Mouse (Mus musculus) frontal cortex, adult (tissue): Measurements from ENCODE around the gene Kif18b.

ENCODE experiments used
- ATAC-seq: cut with Nextera tagmentation; 2 replicates; pipeline ENCODE4 v1.9.2; 2017; ENCODE audit warnings: mild to moderate bottlenecking, moderate library complexity, mixed read lengths; ENCODE audit not compliant: low TSS enrichment

The Kif18b gene

DNA sequence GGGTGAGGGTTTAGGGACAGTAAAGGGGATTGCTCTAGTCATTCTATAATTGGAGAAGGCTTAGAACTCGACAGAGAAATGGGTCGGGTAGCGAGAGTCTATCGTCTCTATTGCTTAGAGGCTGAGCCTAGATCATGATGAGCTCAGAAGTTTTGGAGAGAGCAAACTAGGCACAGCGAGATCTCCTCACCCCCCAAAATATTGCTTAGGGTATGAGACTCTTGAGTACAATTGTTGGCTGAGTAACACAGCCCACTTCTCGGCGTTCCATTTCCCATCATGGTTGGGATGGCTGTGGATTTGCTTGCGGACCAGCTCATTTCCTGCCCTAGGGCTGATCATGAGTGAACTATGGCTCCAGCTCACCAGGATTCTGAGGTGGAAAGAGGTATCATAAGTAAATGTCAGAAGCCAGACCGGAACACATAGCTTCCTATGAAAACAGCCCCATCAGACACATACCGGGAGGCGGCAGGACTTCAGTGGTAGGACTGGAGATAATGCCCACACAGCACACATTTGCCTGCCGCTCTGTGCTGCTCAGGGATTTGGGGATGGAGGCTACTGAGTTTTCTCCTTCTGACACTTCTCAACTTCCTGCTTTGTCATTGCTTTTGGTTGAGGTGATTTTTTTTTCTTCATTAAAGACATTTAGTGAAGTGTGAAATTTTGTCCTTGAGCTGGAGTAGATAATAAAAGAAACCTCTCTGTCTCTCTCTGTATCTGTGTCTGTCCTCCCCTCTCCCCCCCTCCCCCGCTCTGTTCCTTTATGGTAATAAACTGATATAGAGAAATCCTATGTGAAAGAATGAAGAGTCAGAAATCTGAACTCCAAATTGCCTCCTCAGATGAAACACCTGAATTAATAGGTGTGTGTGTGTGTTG is 43.4 kb downstream of the Kif18b start:
- ATAC-seq, result peak; percentile 45; the same call in 1 of the 2 replicates

DNA sequence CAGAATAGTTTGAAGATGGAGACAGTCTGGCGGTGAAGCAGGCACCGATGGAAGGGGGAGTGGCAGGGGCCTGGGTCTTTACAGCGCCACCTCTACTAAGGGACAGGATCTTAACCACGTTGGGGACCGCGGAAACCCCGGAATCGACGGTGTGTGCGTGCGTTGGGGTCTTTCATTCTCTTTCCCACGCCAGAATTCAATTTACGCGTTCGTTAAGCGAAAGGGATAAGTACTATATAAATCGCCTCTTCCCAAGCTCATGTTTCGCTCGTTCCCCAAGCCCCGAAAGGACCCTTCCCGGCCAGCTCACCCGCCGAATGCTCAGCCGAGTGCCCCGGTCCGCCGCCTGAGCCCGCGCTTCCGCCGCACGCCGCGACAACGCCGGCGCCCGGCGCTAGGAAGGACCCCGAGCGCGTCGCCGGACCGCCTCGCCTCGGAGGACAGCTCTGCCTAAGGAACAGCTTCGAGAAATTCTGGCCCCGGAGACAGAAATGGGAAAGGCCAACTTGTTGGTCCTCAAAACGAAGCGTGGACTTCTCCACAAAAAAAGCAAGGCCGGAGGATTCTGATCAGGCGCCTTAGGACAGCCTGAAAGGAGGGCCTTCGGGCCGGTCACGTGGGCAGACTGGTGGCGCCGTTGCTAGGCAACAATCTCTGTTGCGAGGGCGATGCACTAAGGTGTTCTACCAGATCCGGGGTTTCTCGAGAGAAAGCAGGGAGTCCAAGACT is 44.2 kb downstream of the Kif18b start, which contains the start of the genes Eftud2 and Ccdc103:
Gene Eftud2 (minus strand): TSS at position 401 of the 729 bp plus-strand sequence.
Gene Ccdc103 (plus strand): TSS at position 620 of the 729 bp plus-strand sequence.
- peak; percentile 84 for ATAC-seq

DNA sequence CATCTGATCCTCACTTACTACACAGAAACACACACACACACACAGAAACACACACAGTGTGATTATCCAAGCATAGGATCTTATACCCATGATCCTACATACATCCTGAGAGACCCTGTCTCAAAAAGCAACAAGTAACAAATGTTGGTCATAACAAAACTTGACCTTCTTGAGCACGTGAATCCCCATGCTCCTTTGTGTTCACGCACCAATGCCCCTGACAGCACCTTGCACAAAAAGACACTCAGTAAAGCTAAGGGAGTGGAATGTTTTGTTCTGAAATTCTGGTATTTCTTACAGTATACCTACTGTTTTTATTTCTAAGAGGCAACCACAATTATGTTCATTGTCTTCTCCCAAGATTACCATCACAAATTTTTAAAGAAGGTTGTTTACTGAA is 45.4 kb downstream of the Kif18b start:
- no peak for ATAC-seq

DNA sequence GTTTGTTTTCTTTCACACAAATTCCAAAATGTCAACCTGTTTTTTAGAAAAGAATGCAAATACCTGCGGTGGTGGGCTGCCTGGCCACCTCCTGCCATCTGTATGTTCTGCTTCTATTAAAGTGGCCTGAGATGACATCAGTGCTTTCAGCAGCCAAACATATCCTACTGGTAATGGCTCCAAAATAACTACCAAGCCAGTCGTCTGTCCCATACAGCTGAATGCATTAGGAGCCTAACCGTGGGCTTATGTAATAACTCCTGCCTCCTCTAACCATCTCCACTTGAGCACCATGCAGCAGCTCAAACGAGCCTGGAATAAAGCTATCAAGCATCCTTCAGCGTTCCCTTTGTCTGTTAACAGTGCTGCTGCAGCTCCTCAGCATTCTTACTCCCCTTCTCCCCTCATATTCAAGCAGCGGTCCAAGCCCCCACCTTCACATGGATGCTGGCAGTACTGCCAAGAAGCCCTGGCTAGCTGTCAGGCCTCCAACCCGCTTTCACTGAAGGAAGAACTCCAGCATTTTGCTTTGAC is 50.1 kb downstream of the Kif18b start:
- ATAC-seq, result peak; percentile 97

DNA sequence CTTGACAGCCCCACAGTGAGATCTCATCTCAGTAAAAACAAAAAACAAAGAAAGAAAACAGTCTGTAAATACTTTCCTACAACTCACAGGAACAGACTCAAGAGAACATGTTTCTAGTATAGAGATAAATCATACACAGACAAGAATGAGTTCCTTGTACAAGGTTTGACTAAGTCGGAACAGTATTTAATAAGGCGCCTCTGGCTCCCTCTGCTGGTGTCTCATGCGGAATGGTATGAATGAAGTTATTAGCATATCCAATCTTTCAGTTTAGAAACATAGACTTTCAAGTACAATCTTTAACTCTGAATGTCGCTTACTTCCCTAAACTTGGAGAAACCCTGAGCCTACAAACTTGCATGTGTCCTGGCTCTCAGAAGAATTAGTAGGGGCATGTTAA is 60.7 kb downstream of the Kif18b start:
- no peak for ATAC-seq

DNA sequence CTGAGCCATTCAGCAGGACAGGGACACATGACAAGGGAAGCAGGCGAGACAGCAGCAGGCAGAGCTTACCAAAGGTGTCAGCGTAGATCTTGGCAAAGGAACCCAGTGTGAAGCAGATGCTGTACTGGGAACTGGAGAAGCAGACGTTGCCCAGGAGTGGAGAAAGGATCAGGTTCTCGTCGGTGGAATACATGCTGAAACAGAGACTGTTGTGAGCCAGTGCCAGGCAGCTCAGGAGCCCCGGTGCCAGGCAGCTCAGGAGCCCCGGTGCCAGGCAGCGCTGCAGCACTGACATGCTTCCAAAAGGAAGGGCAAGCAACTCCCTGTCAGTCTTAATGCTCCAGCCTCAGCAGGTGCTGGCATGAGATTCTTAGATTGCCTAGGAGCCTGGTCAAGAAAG is 65.0 kb downstream of the Kif18b start:
- ATAC-seq, result peak; percentile 83

DNA sequence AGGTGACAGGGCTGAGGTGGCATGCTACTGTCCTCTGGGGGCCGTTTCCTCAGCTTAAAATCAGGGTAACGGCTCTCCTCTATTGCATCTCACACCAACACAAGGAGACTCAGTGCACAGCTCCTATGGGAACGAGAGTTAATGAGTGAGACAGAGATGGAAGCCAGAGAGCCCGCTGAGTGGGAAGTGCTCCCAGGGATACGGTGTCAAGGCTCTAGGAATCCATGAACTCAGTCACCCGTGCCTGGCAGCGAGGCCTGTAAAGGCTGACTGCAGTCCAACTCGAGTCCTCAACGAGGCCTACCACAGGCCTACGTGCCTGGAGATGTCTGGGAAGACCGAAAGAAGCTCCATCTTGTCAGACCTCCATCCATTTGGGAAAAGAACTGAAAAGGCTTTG is 66.0 kb downstream of the Kif18b start:
- ATAC-seq, result no peak

DNA sequence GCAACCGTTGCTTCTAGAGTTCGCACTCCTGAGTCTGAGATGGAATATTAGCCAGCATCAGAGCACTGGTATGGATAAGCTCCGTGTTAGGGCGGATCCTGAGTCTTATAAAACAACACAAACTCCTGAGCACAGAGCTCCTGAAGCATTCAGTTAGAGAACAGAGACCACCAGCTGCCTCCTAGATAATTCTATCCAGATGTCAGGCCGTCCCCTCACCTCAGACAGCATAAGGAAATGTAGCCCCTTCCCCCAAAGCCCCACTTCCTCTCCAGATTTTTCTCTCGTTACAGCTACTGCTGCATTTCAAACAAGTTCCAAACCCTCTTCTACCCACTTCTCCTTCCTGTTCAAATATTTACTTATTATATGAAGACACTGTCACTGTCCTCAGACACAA is 69.0 kb downstream of the Kif18b start:
- ATAC-seq, result no peak
